Mouse (Mus musculus): Measurements from ENCODE around the gene Zfp382. TPM values are rescaled to one million over a fixed set of nuclear protein-coding genes. Genes with fewer than 3 reads are reported as not detected.
"Not testable (repeated sequence)": the region's sequence is repeated elsewhere in the genome, so short reads cannot be mapped to it uniquely, and the experiment has no call there.

The Zfp382 gene
- polyA plus RNA-seq, 1 experiment from 2014 or later: 19.0 TPM

GRCm38 (mm10) chr7:30164745-30165144 is 43.0 kb downstream of the Zfp382 start:
- 95% methylated on average over 2 of the region's 2 CpGs for WGBS
- no peak overlapping the region for H3K27ac ChIP-seq

GRCm38 (mm10) chr7:30168914-30169582 is 47.3 kb downstream of the Zfp382 start:
- H3K4me3 ChIP-seq: peak overlapping the region; percentile 74
- peak overlapping the region; percentile 91 for H3K9ac ChIP-seq
- H3K36me3 ChIP-seq (ENCODE audit: poor library complexity, severe bottlenecking): peaks cover 40% of the 10 kb centered on the region
- no peaks in the 10 kb centered on the region for H3K27me3 ChIP-seq
- peak overlapping the region; percentile 85 for H3K27ac ChIP-seq
- H3K4me1 ChIP-seq: peaks cover 21% of the 10 kb centered on the region
- peak overlapping the region; percentile 70 for H3K4me2 ChIP-seq
- H3K9me3 ChIP-seq (replicated peaks): peaks cover 30% of the 10 kb centered on the region
- ATAC-seq: peak; percentile 47; the same call in 1 of the 2 replicates
- 3% methylated on average over 21 of the region's 21 CpGs for WGBS

More at GRCm38 (mm10) chr7:30164745-30165144, 43.0 kb downstream of the Zfp382 start:
- Histone ChIP-seq H3K4me3 (no peak overlapping the region), H3K9me3 (replicated peaks) (peaks cover 71% of the 10 kb centered on the region), H3K27me3 (no peaks in the 10 kb centered on the region), H3K4me1 (peaks cover 12% of the 10 kb centered on the region), H3K36me3 (ENCODE audit: poor library complexity, severe bottlenecking) (peaks cover 82% of the 10 kb centered on the region), H3K4me2 (no peak overlapping the region), H3K9ac (no peak overlapping the region)
- no peak for ATAC-seq

DNA sequence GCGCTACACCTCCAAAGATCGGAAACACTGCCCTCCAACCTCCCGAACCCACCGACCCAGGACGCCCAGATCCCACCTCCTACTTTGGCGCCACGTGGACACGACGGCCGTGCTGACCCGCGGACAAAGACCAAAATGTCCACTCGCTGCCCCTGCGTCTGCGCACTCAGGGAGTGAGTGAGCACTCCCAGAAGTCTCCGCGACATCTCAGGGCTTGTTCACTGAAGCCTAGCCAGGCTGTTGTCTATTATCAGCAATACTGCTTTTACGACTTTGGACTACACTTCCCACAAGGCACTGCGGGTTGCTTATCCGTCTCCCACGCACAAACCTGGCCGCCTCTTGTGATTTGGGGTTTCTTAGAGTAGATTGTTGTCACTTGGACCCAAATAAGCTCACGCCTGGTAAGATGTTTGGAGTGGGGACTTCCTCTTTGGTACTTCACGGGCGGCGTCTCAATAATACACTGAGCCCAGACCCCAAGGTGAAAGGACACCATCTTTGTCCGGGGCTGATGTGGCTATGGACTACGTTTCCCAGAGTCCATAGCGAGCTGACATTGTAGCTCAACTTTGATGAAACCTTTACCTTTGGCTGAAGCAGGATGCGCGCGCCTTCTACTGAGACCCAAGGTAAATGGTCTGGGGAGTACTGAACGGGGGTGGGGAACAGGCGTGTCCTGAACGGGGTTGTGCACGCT is 48.0 kb downstream of the Zfp382 start, which contains the start of gene Zfp146:
Gene Zfp146, minus strand, starts transcription at position 168 of the 700 bp plus-strand sequence.
- H3K27ac ChIP-seq: peak within 1 kb of the TSS; percentile 85
- H3K4me2 ChIP-seq: peak within 1 kb of the TSS; percentile 70
- WGBS: under 1% methylated on average over 36 of the region's 36 CpGs
- H3K27me3 ChIP-seq: no peaks in the 10 kb centered on the region
- peaks cover 21% of the 10 kb centered on the region for H3K4me1 ChIP-seq
- H3K4me3 ChIP-seq: peak within 1 kb of the TSS; percentile 74
- H3K36me3 ChIP-seq (ENCODE audit: poor library complexity, severe bottlenecking): peaks cover 34% of the 10 kb centered on the region
- H3K9me3 ChIP-seq (replicated peaks): peaks cover 25% of the 10 kb centered on the region
- peak within 1 kb of the TSS; percentile 91 for H3K9ac ChIP-seq
- ATAC-seq: peak; percentile 97

DNA sequence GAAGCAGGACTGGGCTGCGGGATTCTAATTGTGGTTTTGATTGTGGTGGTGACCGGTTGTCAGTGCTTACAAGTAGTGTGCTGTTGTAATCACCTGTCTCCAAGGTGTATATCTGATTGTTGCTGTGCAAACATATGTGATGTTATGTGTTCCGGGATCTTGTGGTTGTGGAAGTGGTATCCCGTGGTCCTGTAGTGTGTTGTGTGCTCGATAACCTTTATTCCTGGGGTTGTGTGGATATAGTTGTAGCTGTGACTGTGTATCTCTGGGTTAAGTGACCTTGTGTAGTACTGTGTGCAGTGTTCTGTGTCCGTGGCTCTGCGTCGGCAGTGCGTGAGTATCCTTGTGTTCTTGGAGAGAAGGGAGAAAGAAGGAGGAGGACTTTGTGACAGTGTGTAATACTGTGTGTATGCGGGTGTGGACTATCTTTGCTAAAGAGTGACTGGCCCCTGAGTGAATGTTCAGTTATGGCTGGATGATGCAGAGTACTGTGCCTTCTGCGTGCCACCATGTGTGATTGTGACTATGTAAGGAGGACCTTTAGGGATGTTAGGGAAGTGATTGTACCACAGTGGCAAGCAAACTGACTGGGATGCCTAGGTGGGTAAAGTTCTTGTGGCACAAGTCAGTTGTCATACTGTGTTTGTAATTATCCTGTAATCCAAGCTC is 48.7 kb downstream of the Zfp382 start:
- Histone ChIP-seq H3K4me1 (peaks cover 21% of the 10 kb centered on the region), H3K36me3 (ENCODE audit: poor library complexity, severe bottlenecking) (peaks cover 28% of the 10 kb centered on the region), H3K4me2 (peak overlapping the region; percentile 70), H3K9me3 (replicated peaks) (peaks cover 18% of the 10 kb centered on the region), H3K27ac (no peak overlapping the region), H3K4me3 (peak overlapping the region; percentile 74), H3K9ac (peak overlapping the region; percentile 91), H3K27me3 (no peaks in the 10 kb centered on the region)
- ATAC-seq: no peak; the same call in 1 of the 2 replicates
- 29% methylated on average over 11 of the region's 11 CpGs for WGBS

GRCm38 (mm10) chr7:30176474-30176873 is 54.7 kb downstream of the Zfp382 start:
- no peaks in the 10 kb centered on the region for H3K4me1 ChIP-seq
- WGBS: 88% methylated on average over 12 of the region's 12 CpGs
- ATAC-seq: no peak

DNA sequence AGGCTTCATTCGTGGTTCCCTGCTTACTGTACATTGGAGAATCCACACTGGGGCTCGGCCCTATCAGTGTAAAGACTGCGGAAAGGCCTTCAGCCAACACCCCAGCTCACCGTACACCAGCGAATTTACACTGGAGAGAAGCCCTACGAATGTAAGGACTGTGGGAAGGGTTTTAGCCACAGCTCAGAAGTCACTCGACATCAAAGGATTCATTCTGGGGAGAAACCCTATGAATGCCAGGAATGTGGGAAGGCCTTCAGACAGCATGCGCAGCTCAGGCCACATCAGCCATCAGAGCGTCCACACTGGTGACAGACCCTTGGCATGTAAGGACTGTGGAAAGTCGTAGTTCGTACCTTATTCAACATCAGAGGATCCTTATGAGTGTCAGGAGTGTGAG is 56.5 kb downstream of the Zfp382 start:
- Histone ChIP-seq H3K36me3 (ENCODE audit: poor library complexity, severe bottlenecking) (peaks cover 33% of the 10 kb centered on the region), H3K9me3 (replicated peaks) (no peaks in the 10 kb centered on the region), H3K27ac (no peak overlapping the region), H3K4me3 (no peak overlapping the region), H3K4me1 (no peaks in the 10 kb centered on the region), H3K9ac (no peak overlapping the region), H3K27me3 (no peaks in the 10 kb centered on the region), H3K4me2 (no peak overlapping the region)
- 90% methylated on average over 11 of the region's 11 CpGs for WGBS
- no peak for ATAC-seq

More at GRCm38 (mm10) chr7:30176474-30176873, 54.7 kb downstream of the Zfp382 start:
- no peak overlapping the region for H3K27ac ChIP-seq
- no peak overlapping the region for H3K9ac ChIP-seq
- peaks cover 33% of the 10 kb centered on the region for H3K36me3 ChIP-seq (ENCODE audit: poor library complexity, severe bottlenecking)
- H3K9me3 ChIP-seq (replicated peaks): no peaks in the 10 kb centered on the region
- no peak overlapping the region for H3K4me2 ChIP-seq
- H3K4me3 ChIP-seq: no peak overlapping the region
- H3K27me3 ChIP-seq: no peaks in the 10 kb centered on the region

DNA sequence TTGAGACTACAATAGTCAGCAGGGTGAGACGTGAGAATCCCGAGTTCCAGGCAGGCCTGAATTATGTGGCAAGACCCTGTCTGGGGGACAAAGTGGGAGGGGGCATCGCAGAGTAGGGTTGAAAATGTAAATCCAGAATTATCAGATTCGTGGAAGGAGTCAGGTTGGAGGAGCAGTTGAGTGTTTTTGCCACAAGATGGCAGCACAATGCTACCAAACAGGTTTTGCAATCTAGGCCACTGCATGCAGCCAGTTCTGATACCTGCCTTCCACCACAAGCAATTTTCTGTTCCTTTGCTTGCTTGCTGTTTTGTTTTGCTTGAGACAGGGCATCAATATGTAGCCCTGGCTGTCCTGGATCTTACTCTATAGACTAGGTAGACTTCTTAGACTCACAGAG is 59.6 kb downstream of the Zfp382 start:
- WGBS: 6% methylated on average over 4 of the region's 4 CpGs

GRCm38 (mm10) chr7:30181929-30182328 is 60.2 kb downstream of the Zfp382 start:
- H3K4me2 ChIP-seq; H3K9me3 ChIP-seq (replicated peaks); H3K4me1 ChIP-seq; H3K9ac ChIP-seq; H3K27me3 ChIP-seq; ATAC-seq; H3K27ac ChIP-seq; H3K4me3 ChIP-seq: not testable (repeated sequence)
- WGBS: 87% methylated on average over 10 of the region's 10 CpGs
- H3K36me3 ChIP-seq (ENCODE audit: poor library complexity, severe bottlenecking): peaks cover 32% of the 10 kb centered on the region

More for the DNA sequence above, 59.6 kb downstream of the Zfp382 start:
- no peak overlapping the region for H3K4me2 ChIP-seq
- no peaks in the 10 kb centered on the region for H3K27me3 ChIP-seq
- no peak overlapping the region for H3K9ac ChIP-seq
- H3K4me1 ChIP-seq: peaks cover 8% of the 10 kb centered on the region
- peak; percentile 42; the same call in 1 of the 2 replicates for ATAC-seq
- peaks cover 32% of the 10 kb centered on the region for H3K36me3 ChIP-seq (ENCODE audit: poor library complexity, severe bottlenecking)
- no peak overlapping the region for H3K27ac ChIP-seq
- H3K4me3 ChIP-seq: no peak overlapping the region
- H3K9me3 ChIP-seq (replicated peaks): no peaks in the 10 kb centered on the region

DNA sequence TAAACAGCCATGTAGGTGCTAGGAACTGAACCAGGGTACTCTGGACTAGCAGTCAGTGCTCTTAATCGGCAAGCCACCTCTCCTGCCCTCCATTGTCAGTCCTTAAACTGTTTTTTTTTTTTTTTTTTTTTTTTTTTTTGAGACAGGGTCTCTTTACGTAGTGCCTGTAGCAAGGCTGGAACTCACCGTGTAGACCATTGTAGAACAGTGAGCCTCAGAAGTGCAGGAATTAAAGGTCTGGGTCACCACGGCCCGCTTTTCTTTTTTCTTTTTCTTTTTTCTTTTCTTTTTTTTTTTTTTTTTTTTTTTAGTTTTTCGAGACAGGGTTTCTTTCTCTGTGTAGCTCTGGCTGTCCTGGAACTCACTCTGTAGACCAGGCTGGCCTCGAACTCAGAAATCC is 61.4 kb downstream of the Zfp382 start:
- H3K4me3 ChIP-seq; H3K27me3 ChIP-seq; H3K4me2 ChIP-seq; H3K9me3 ChIP-seq (replicated peaks); ATAC-seq; H3K4me1 ChIP-seq; H3K9ac ChIP-seq; H3K27ac ChIP-seq: not testable (repeated sequence)
- H3K36me3 ChIP-seq (ENCODE audit: poor library complexity, severe bottlenecking): peaks cover 35% of the 10 kb centered on the region
- 65% methylated on average over 7 of the region's 7 CpGs for WGBS

DNA sequence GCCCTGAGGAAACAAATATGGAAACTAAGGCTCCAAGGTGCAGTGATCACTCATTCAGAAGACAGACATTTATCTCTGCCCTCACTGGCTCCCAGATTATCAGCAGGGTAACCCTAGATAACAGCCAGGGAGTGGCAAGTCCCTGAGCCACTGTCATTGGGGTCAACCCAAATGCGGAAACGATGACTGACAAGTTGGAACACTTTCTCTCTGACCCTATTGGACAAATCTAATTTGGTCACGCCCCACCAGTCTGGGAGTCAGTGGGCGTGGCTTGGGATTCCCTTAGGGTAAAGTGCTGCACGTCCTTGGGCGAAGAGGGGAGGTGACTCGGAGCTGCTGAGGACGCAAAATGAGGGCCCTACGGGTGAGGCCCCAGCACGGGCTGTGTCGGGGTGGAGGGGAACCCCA is 62.1 kb downstream of the Zfp382 start, which contains the start of gene Cox7a1:
Gene Cox7a1, plus strand, starts transcription at position 266 of the 411 bp plus-strand sequence.
- H3K36me3 ChIP-seq (ENCODE audit: poor library complexity, severe bottlenecking): peaks cover 35% of the 10 kb centered on the region
- H3K4me3 ChIP-seq: peak within 1 kb of the TSS; percentile 6; the same call in 1 of the 2 replicates
- H3K4me1 ChIP-seq: peaks cover 8% of the 10 kb centered on the region
- no peaks in the 10 kb centered on the region for H3K27me3 ChIP-seq
- WGBS: under 1% methylated on average over 11 of the region's 11 CpGs
- H3K9me3 ChIP-seq (replicated peaks): no peaks in the 10 kb centered on the region
- peak within 1 kb of the TSS; percentile 9; the same call in 1 of the 2 replicates for H3K9ac ChIP-seq
- no peak within 1 kb of the TSS for H3K27ac ChIP-seq
- H3K4me2 ChIP-seq: peak within 1 kb of the TSS; percentile 44
- ATAC-seq: peak; percentile 60
